Mouse (Mus musculus) forebrain, embryonic 13.5 days (tissue): ENCODE results near the gene Nfia. TPM values are rescaled to one million over a fixed set of nuclear protein-coding genes. Genes with fewer than 3 reads are reported as not detected.

ENCODE experiments used
- ATAC-seq: fragments of 200-750 bp; cut with Nextera tagmentation; 2 replicates; pipeline ENCODE4 v1.8.0; 2017
- H3K27ac ChIP-seq: fragments of 300-500 bp; sonication (generic); 2 replicates; pipeline ENCODE4 v1.5.1; 2015; ENCODE audit warnings: inconsistent platforms, mild to moderate bottlenecking, moderate library complexity
- H3K27me3 ChIP-seq: fragments of 300-500 bp; sonication (generic); 2 replicates; pipeline ENCODE4 v1.6.1; 2015; ENCODE audit warnings: mild to moderate bottlenecking, inconsistent platforms
- H3K36me3 ChIP-seq: fragments of 300-500 bp; sonication (generic); 2 replicates; pipeline ENCODE4 v1.6.1; 2015; ENCODE audit warnings: mild to moderate bottlenecking, inconsistent platforms; ENCODE audit not compliant: poor library complexity, severe bottlenecking
- H3K4me1 ChIP-seq: fragments of 300-500 bp; sonication (generic); 2 replicates; pipeline ENCODE4 v1.6.1; 2015; ENCODE audit warnings: inconsistent platforms
- H3K4me2 ChIP-seq: fragments of 300-500 bp; sonication (generic); 2 replicates; pipeline ENCODE4 v1.6.1; 2015; ENCODE audit warnings: inconsistent platforms, mild to moderate bottlenecking, moderate library complexity
- H3K4me3 ChIP-seq: fragments of 300-500 bp; sonication (generic); 2 replicates; pipeline ENCODE4 v1.5.1; 2015; ENCODE audit warnings: mild to moderate bottlenecking, inconsistent platforms
- H3K9ac ChIP-seq: fragments of 300-500 bp; sonication (generic); 2 replicates; pipeline ENCODE4 v1.6.1; 2015; ENCODE audit warnings: mild to moderate bottlenecking, inconsistent platforms
- H3K9me3 ChIP-seq: fragments of 300-500 bp; sonication (generic); replicated peaks from 2 replicates; pipeline ENCODE4 v1.6.1; 2016; ENCODE audit warnings: inconsistent platforms
- WGBS: fragments of 180-500 bp; shearing (Covaris S2); methylation state at CpG from one replicate; pipeline ENCODE4 v1.1.7; 2015; 5-methylcytosine and 5-hydroxymethylcytosine counted together
- polyA plus RNA-seq: library from polyadenylated mRNA; unstranded; fragments of >200 nt; fragmentation: Nextera tagmentation; extraction: Ambion mirVana; gene quantifications from 2 replicates; pipeline ENCODE4 v1.2.1, GENCODE M21; 2015

Gene Nfia
- polyA plus RNA-seq, 1 experiment from 2014 or later, result 121 TPM

GRCm38 (mm10) chr4:97891063-97891462, 118.5 kb downstream of the Nfia start:
- Histone ChIP-seq H3K27ac (no peak overlapping the region), H3K4me2 (no peak overlapping the region), H3K4me1 (peaks cover 28% of the 10 kb centered on the region), H3K36me3 (no peaks in the 10 kb centered on the region), H3K4me3 (no peak overlapping the region), H3K9ac (no peak overlapping the region), H3K27me3 (no peaks in the 10 kb centered on the region), H3K9me3 (no peaks in the 10 kb centered on the region)
- no peak for ATAC-seq
- 88% methylated on average over 3 of the region's 3 CpGs for WGBS

GRCm38 (mm10) chr4:97891611-97892010, 119.1 kb downstream of the Nfia start:
- H3K4me3 ChIP-seq, result no peak overlapping the region
- H3K36me3 ChIP-seq, result no peaks in the 10 kb centered on the region
- H3K27ac ChIP-seq, result no peak overlapping the region; the same call in 1 of the 2 replicates
- 78% methylated on average over 1 of the region's 1 CpGs for WGBS
- ATAC-seq, result no peak
- H3K9ac ChIP-seq, result no peak overlapping the region
- H3K4me2 ChIP-seq, result no peak overlapping the region
- H3K27me3 ChIP-seq, result no peaks in the 10 kb centered on the region
- no peaks in the 10 kb centered on the region for H3K9me3 ChIP-seq
- H3K4me1 ChIP-seq, result peaks cover 28% of the 10 kb centered on the region

GRCm38 (mm10) chr4:97893915-97894884, 121.7 kb downstream of the Nfia start:
- ATAC-seq, result peak; percentile 58; the same call in 1 of the 2 replicates
- no peak overlapping the region for H3K4me3 ChIP-seq
- no peaks in the 10 kb centered on the region for H3K9me3 ChIP-seq
- peak overlapping the region; percentile 37 for H3K27ac ChIP-seq
- H3K27me3 ChIP-seq, result no peaks in the 10 kb centered on the region
- H3K4me2 ChIP-seq, result no peak overlapping the region
- 54% methylated on average over 10 of the region's 10 CpGs for WGBS
- H3K4me1 ChIP-seq, result peaks cover 28% of the 10 kb centered on the region
- no peak overlapping the region for H3K9ac ChIP-seq
- no peaks in the 10 kb centered on the region for H3K36me3 ChIP-seq

GRCm38 (mm10) chr4:97895940-97896339, 123.4 kb downstream of the Nfia start:
- no peaks in the 10 kb centered on the region for H3K9me3 ChIP-seq
- H3K27me3 ChIP-seq, result no peaks in the 10 kb centered on the region
- 95% methylated on average over 5 of the region's 5 CpGs for WGBS

GRCm38 (mm10) chr4:97900256-97900944, 127.9 kb downstream of the Nfia start:
- no peak overlapping the region for H3K9ac ChIP-seq
- 75% methylated on average over 12 of the region's 12 CpGs for WGBS
- no peak overlapping the region for H3K4me3 ChIP-seq
- H3K27ac ChIP-seq, result no peak overlapping the region
- no peaks in the 10 kb centered on the region for H3K9me3 ChIP-seq
- ATAC-seq, result no peak
- no peaks in the 10 kb centered on the region for H3K27me3 ChIP-seq
- H3K36me3 ChIP-seq, result no peaks in the 10 kb centered on the region
- no peak overlapping the region for H3K4me2 ChIP-seq
- peaks cover 35% of the 10 kb centered on the region for H3K4me1 ChIP-seq

More at GRCm38 (mm10) chr4:97895940-97896339, 123.4 kb downstream of the Nfia start:
- no peak overlapping the region for H3K9ac ChIP-seq
- H3K4me2 ChIP-seq, result no peak overlapping the region
- no peak overlapping the region for H3K27ac ChIP-seq
- H3K4me1 ChIP-seq, result peaks cover 44% of the 10 kb centered on the region
- no peak overlapping the region for H3K4me3 ChIP-seq
- H3K36me3 ChIP-seq, result no peaks in the 10 kb centered on the region
- no peak for ATAC-seq

- H3K27ac ChIP-seq, result no peak overlapping the region
- ATAC-seq, result peak; percentile 44; the same call in 1 of the 2 replicates
- no peak overlapping the region for H3K9ac ChIP-seq
- no peaks in the 10 kb centered on the region for H3K36me3 ChIP-seq
- H3K9me3 ChIP-seq, result no peaks in the 10 kb centered on the region
- peaks cover 61% of the 10 kb centered on the region for H3K4me1 ChIP-seq
- no peaks in the 10 kb centered on the region for H3K27me3 ChIP-seq
- no peak overlapping the region for H3K4me2 ChIP-seq
- no peak overlapping the region for H3K4me3 ChIP-seq
- WGBS, result 16% methylated on average over 4 of the region's 4 CpGs
Measured at GRCm38 (mm10) chr4:97905826-97906225, 133.3 kb downstream of the Nfia start.

GRCm38 (mm10) chr4:97908576-97909147, 136.1 kb downstream of the Nfia start:
- peaks cover 80% of the 10 kb centered on the region for H3K4me1 ChIP-seq
- peak overlapping the region; percentile 33; the same call in 1 of the 2 replicates for H3K27ac ChIP-seq
- no peaks in the 10 kb centered on the region for H3K36me3 ChIP-seq
- ATAC-seq, result no peak
- 64% methylated on average over 4 of the region's 4 CpGs for WGBS
- H3K4me2 ChIP-seq, result no peak overlapping the region
- H3K9me3 ChIP-seq, result no peaks in the 10 kb centered on the region
- H3K9ac ChIP-seq, result no peak overlapping the region
- no peaks in the 10 kb centered on the region for H3K27me3 ChIP-seq
- no peak overlapping the region for H3K4me3 ChIP-seq

- H3K36me3 ChIP-seq, result no peaks in the 10 kb centered on the region
- no peaks in the 10 kb centered on the region for H3K27me3 ChIP-seq
- peak; percentile 75 for ATAC-seq
- H3K4me2 ChIP-seq, result peak overlapping the region; percentile 34
- H3K27ac ChIP-seq, result peak overlapping the region; percentile 88
- peaks cover 80% of the 10 kb centered on the region for H3K4me1 ChIP-seq
- H3K9me3 ChIP-seq, result no peaks in the 10 kb centered on the region
- 55% methylated on average over 9 of the region's 9 CpGs for WGBS
- H3K4me3 ChIP-seq, result no peak overlapping the region
- peak overlapping the region; percentile 26; the same call in 1 of the 2 replicates for H3K9ac ChIP-seq
Measured at GRCm38 (mm10) chr4:97910115-97910776, 137.7 kb downstream of the Nfia start.

GRCm38 (mm10) chr4:97910777-97911580, 138.4 kb downstream of the Nfia start:
- H3K9ac ChIP-seq, result peak overlapping the region; percentile 26; the same call in 1 of the 2 replicates
- no peaks in the 10 kb centered on the region for H3K9me3 ChIP-seq
- no peaks in the 10 kb centered on the region for H3K36me3 ChIP-seq
- WGBS, result 59% methylated on average over 27 of the region's 27 CpGs
- peak overlapping the region; percentile 88 for H3K27ac ChIP-seq
- H3K4me1 ChIP-seq, result peaks cover 73% of the 10 kb centered on the region
- no peaks in the 10 kb centered on the region for H3K27me3 ChIP-seq
- peak; percentile 79 for ATAC-seq
- H3K4me2 ChIP-seq, result peak overlapping the region; percentile 34
- H3K4me3 ChIP-seq, result no peak overlapping the region

GRCm38 (mm10) chr4:97911755-97912154, 139.2 kb downstream of the Nfia start:
- Histone ChIP-seq H3K9me3 (no peaks in the 10 kb centered on the region), H3K9ac (no peak overlapping the region), H3K27ac (peak overlapping the region; percentile 73), H3K4me3 (no peak overlapping the region), H3K36me3 (no peaks in the 10 kb centered on the region), H3K4me2 (no peak overlapping the region), H3K4me1 (peaks cover 71% of the 10 kb centered on the region), H3K27me3 (no peaks in the 10 kb centered on the region)
- WGBS, result 85% methylated on average over 7 of the region's 7 CpGs
- ATAC-seq, result no peak

- WGBS, result 73% methylated on average over 6 of the region's 6 CpGs
- no peak overlapping the region for H3K4me3 ChIP-seq
- H3K27me3 ChIP-seq, result no peaks in the 10 kb centered on the region
- no peaks in the 10 kb centered on the region for H3K9me3 ChIP-seq
- peak; percentile 42; the same call in 1 of the 2 replicates for ATAC-seq
- H3K4me2 ChIP-seq, result no peak overlapping the region
- H3K4me1 ChIP-seq, result peaks cover 74% of the 10 kb centered on the region
- peak overlapping the region; percentile 73 for H3K27ac ChIP-seq
- no peak overlapping the region for H3K9ac ChIP-seq
- no peaks in the 10 kb centered on the region for H3K36me3 ChIP-seq
Measured at GRCm38 (mm10) chr4:97912155-97912554, 139.6 kb downstream of the Nfia start.
